Comparison of ENCODE assay signal across 28 mouse cellular contexts in genomic region chr3:135568633-135569032, GRCm38 (mm10).
DNase-seq lines count a peak whose midpoint lies in the region; ATAC-seq and TF ChIP-seq lines count a peak whose summit lies in the region.
"Had no signal": no experiment of that assay in that cellular context is flagged by ENCODE, and none has a peak within 500 bp of the region (broad histone marks: within the 10 kb centered on the region; RNA-seq: fewer than 3 reads in every experiment).

No protein-coding gene starts in this region.

- 44% methylated on average over 5 of the region's 5 CpGs for WGBS in heart, embryonic 13.5 days
- WGBS in spleen, adult 2 months = 61% methylated on average over 5 of the region's 5 CpGs

- no peak overlapping the region for H3K9ac ChIP-seq in heart, embryonic 13.5 days
- H3K9ac ChIP-seq: intestine, embryonic 15.5 days; limb, embryonic 13.5 days; lung, embryonic 15.5 days; midbrain, embryonic 15.5 days; neural tube, embryonic 15.5 days had no signal

- H3K9me3 ChIP-seq in heart, embryonic 13.5 days = no peaks in the 10 kb centered on the region
- H3K9me3 ChIP-seq: heart, embryonic 10.5 days; intestine, embryonic 15.5 days; limb, embryonic 13.5 days; lung, embryonic 15.5 days; midbrain, embryonic 10.5 days; midbrain, embryonic 15.5 days; neural tube, embryonic 15.5 days had no signal

- peak overlapping the region; percentile 49 for H3K27ac ChIP-seq in heart, embryonic 13.5 days (replicated peaks)
- H3K27ac ChIP-seq in spleen, adult 2 months (ENCODE audit: insufficient read depth, low read length) = peak overlapping the region; percentile 55
- H3K27ac ChIP-seq in gastrocnemius, adult 2 months = no peak overlapping the region
- H3K27ac ChIP-seq: heart, embryonic 10.5 days; hindbrain, postnatal 0 days; intestine, embryonic 15.5 days; layer of hippocampus, adult 2 months; limb, embryonic 13.5 days; lung, embryonic 15.5 days; macrophage; midbrain, embryonic 10.5 days; midbrain, embryonic 15.5 days; neural tube, embryonic 15.5 days had no signal

- no peak overlapping the region for H3K4me2 ChIP-seq in heart, embryonic 13.5 days
- H3K4me2 ChIP-seq: intestine, embryonic 15.5 days; limb, embryonic 13.5 days; liver, embryonic 11.5 days; lung, embryonic 15.5 days; midbrain, embryonic 15.5 days; neural tube, embryonic 15.5 days had no signal

- TF ChIP-seq CTCF in spleen, adult 2 months (IDR thresholded peaks at IDR 0.05; ENCODE audit: extremely low read depth, insufficient read depth, insufficient read length, insufficient replicate concordance) = no peak
- TF ChIP-seq CTCF in gastrocnemius, adult 2 months (IDR thresholded peaks at IDR 0.05) = no peak

- H3K27me3 ChIP-seq in heart, embryonic 13.5 days (replicated peaks) = no peaks in the 10 kb centered on the region
- no peaks in the 10 kb centered on the region for H3K27me3 ChIP-seq in spleen, adult 2 months (ENCODE audit: control insufficient read depth, insufficient read depth, low read length)
- H3K27me3 ChIP-seq: intestine, embryonic 15.5 days; limb, embryonic 13.5 days; lung, embryonic 15.5 days; midbrain, embryonic 15.5 days; neural tube, embryonic 15.5 days had no signal

- no peak overlapping the region for H3K4me3 ChIP-seq in heart, embryonic 13.5 days
- no peak overlapping the region for H3K4me3 ChIP-seq in spleen, adult 2 months (ENCODE audit: extremely low read depth, insufficient read depth, insufficient read length)
- H3K4me3 ChIP-seq in gastrocnemius, adult 2 months = no peak overlapping the region
- H3K4me3 ChIP-seq: heart, embryonic 10.5 days; intestine, embryonic 15.5 days; layer of hippocampus, adult 2 months; limb, embryonic 13.5 days; lung, embryonic 15.5 days; midbrain, embryonic 10.5 days; midbrain, embryonic 15.5 days; neural tube, embryonic 15.5 days had no signal

- TF ChIP-seq POLR2A in spleen, adult 2 months (IDR thresholded peaks at IDR 0.05; ENCODE audit: low read depth, low read length) = no peak

- ATAC-seq in heart, embryonic 13.5 days (ENCODE audit: extremely low read depth, insufficient number of reproducible peaks, low FRiP score, low TSS enrichment) = no peak
- ATAC-seq in common myeloid progenitor, adult 5-6 weeks (replicated peaks; ENCODE audit: low read depth, poor library complexity, severe bottlenecking) = peak; percentile 36
- ATAC-seq: forebrain, embryonic 14.5 days; hindbrain, postnatal 0 days; intestine, embryonic 15.5 days; midbrain, embryonic 15.5 days had no signal

- peaks cover 31% of the 10 kb centered on the region for H3K4me1 ChIP-seq in heart, embryonic 13.5 days
- H3K4me1 ChIP-seq in spleen, adult 2 months (ENCODE audit: control insufficient read depth, insufficient read depth, insufficient read length) = peaks cover 13% of the 10 kb centered on the region
- H3K4me1 ChIP-seq: intestine, embryonic 15.5 days; limb, embryonic 13.5 days; midbrain, embryonic 10.5 days; midbrain, embryonic 15.5 days; neural tube, embryonic 15.5 days had no signal

- intact Hi-C loops in gastrocnemius, adult 2 months (cut with DNase I) = no loop called here

- DNase-seq in heart, adult 9 months (ENCODE audit: low spot score in 2 of 2) = no peak
- no peak for DNase-seq in spleen, adult 2 months (ENCODE audit: low read depth in 1 of 2, low spot score in 2 of 2)
- DNase-seq in spleen, adult 18-20 months = no peak
- DNase-seq in gastrocnemius, adult 2 months = no peak
- DNase-seq in lung, postnatal 10 days = no peak
- DNase-seq: adrenal gland, postnatal 25 days; cerebellum, adult 11-12 months; cerebellum, adult 9-11 months; gastrocnemius, postnatal 36 days; kidney, adult 2 months; kidney, postnatal 36 days; retina, postnatal 1 day; right cerebral cortex, postnatal 25 days; thymus, postnatal 4 days had no signal

- peaks cover 31% of the 10 kb centered on the region for H3K36me3 ChIP-seq in heart, embryonic 13.5 days
- peaks cover 6% of the 10 kb centered on the region for H3K36me3 ChIP-seq in spleen, adult 2 months (ENCODE audit: control insufficient read depth, insufficient read depth, low read length)
- H3K36me3 ChIP-seq: intestine, embryonic 15.5 days; limb, embryonic 13.5 days; lung, embryonic 15.5 days; midbrain, embryonic 10.5 days; midbrain, embryonic 15.5 days; neural tube, embryonic 15.5 days had no signal
